Mouse (Mus musculus) splenic B cell, adult 2 months (primary cell): ENCODE results near the gene Tns3.

Source experiments
- DNase-seq: peaks from one replicate; pipeline ENCODE4 v3.0.0-alpha.2; 2011; ENCODE audit warnings: low read depth, low spot score
- H3K27me3 ChIP-seq: 2 replicates; pipeline ENCODE4 v1.6.1; 2012; ENCODE audit warnings: mild to moderate bottlenecking, low read length, moderate library complexity, mixed read lengths; ENCODE audit not compliant: control insufficient read depth, poor library complexity, insufficient read depth, severe bottlenecking
- H3K36me3 ChIP-seq: 2 replicates; pipeline ENCODE4 v1.6.1; 2012; ENCODE audit warnings: mild to moderate bottlenecking, low read length, moderate library complexity, mixed read lengths; ENCODE audit not compliant: control insufficient read depth, poor library complexity, insufficient read depth, severe bottlenecking

Tns3 gene

GRCm38 (mm10) chr11:8593172-8593571 is 71.2 kb downstream of the Tns3 start:
- no peaks in the 10 kb centered on the region for H3K27me3 ChIP-seq
- DNase-seq: no peak
- no peaks in the 10 kb centered on the region for H3K36me3 ChIP-seq

- no peak for DNase-seq
- Histone ChIP-seq H3K27me3 (no peaks in the 10 kb centered on the region), H3K36me3 (no peaks in the 10 kb centered on the region)
Observed at GRCm38 (mm10) chr11:8591271-8591670, 73.1 kb downstream of the Tns3 start.

GRCm38 (mm10) chr11:8589226-8589905 is 75.0 kb downstream of the Tns3 start:
- H3K27me3 ChIP-seq: no peaks in the 10 kb centered on the region
- H3K36me3 ChIP-seq: no peaks in the 10 kb centered on the region
- DNase-seq: peak; percentile 74

DNA sequence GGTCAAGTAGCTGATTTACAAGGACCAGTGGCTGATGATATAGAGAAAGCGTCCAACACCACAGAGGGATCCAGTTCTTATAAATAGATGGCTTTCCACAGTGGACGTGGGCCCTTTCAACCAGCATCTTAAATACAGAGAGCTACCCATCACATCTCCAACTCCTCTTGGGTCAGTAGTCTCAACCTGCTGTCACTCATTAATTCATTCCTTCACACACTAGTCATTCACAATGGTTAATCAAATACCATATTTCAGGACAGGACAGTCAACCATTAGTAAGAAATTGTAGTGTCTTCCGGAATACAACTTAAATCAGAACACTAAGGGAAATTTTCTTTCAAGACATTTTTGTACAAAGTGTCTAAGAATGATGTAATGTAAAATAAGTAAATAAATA is 76.4 kb downstream of the Tns3 start:
- no peak for DNase-seq
- no peaks in the 10 kb centered on the region for H3K36me3 ChIP-seq
- H3K27me3 ChIP-seq: no peaks in the 10 kb centered on the region

DNA sequence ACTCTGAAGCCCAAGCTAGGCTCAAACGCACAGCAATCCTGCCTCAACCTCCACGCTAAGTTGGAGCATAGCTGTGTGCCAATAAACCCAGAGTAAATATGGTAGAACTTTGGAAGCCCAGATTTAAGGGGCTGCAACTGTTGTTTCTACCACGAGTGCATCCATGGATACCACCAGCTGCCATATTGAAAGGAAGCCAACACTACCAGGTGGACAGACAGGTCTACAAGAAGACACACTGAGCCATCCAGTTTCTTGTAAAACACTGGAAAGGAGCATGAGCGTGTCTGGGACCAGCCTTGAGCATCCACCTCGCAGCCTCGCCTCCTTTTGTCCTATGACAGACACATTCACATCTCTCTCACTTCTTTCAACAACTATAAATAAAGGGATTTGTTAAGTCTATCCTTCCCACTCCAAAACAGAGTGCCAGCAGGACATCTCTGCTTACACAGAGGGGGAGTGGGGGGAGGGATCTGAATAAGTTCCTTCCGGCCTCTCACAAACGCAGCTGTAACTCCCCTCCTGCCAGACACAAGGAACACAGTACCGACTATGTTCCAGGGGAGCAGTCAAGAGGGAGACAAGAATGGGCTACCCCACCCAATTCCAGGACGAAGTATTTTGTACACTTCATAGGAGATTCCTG is 77.2 kb downstream of the Tns3 start:
- H3K36me3 ChIP-seq: no peaks in the 10 kb centered on the region
- DNase-seq: no peak
- H3K27me3 ChIP-seq: no peaks in the 10 kb centered on the region

- Histone ChIP-seq H3K27me3 (no peaks in the 10 kb centered on the region), H3K36me3 (no peaks in the 10 kb centered on the region)
- no peak for DNase-seq
Observed at GRCm38 (mm10) chr11:8586374-8586773, 78.0 kb downstream of the Tns3 start.

DNA sequence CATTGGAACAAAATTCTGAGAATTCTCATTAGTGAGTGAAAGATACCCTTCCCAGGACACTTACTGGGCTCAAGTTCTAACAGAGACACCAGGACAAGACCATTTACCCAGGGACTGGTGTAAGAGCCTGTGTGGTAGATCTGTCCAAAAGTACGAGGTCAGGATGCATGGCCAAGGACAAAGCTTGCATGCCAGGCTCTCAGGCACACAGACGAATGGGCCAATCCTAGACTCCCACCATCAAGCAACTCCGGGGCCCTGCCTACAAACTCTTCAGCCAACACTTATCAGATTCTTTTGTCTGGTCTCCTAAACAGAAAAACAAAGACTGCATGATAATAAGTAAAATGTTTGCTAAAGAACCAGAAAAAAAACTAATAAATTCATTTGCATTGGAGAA is 78.6 kb downstream of the Tns3 start:
- Histone ChIP-seq H3K36me3 (no peaks in the 10 kb centered on the region), H3K27me3 (no peaks in the 10 kb centered on the region)
- DNase-seq: no peak

DNA sequence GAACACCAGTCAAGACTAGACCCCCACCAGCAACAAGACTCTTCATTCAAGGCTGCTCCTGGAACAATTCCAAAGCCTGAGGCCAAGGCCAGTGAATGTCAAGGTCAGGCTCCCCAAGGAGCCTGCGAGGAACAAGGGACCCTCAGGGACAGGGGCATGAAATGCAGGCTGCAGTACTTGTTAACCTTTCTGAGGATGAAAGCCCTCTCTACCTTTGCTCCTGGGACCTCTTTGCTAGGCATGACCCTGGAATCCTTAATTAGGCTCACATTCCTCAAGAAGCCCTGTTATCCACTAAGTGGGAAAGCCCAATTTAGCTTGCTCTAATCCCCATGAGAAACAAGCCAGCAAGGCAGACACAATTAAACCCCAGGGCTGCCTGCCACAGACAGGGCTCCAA is 79.4 kb downstream of the Tns3 start:
- no peak for DNase-seq
- no peaks in the 10 kb centered on the region for H3K36me3 ChIP-seq
- no peaks in the 10 kb centered on the region for H3K27me3 ChIP-seq

GRCm38 (mm10) chr11:8584307-8584706 is 80.0 kb downstream of the Tns3 start:
- Histone ChIP-seq H3K36me3 (no peaks in the 10 kb centered on the region), H3K27me3 (no peaks in the 10 kb centered on the region)
- no peak for DNase-seq

DNA sequence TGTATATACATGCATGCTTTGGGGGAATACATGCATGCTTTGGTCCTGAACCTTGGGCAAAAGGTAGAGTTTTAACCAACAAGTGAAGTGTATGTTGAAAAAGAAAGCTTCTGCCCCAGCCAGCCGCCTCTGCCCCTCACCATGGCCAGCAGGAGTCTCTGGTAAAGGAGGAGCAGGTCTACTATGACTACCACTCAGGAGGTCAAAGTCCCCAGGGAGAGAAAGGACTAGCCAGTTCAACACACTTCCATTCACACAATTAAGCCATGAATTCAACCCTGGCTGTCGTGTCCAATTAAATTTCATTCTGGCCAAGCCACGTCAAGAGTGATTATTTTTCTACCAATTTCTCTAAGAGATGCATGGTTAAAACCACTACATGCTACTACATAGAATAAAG is 81.2 kb downstream of the Tns3 start:
- H3K27me3 ChIP-seq: no peaks in the 10 kb centered on the region
- DNase-seq: no peak

DNA sequence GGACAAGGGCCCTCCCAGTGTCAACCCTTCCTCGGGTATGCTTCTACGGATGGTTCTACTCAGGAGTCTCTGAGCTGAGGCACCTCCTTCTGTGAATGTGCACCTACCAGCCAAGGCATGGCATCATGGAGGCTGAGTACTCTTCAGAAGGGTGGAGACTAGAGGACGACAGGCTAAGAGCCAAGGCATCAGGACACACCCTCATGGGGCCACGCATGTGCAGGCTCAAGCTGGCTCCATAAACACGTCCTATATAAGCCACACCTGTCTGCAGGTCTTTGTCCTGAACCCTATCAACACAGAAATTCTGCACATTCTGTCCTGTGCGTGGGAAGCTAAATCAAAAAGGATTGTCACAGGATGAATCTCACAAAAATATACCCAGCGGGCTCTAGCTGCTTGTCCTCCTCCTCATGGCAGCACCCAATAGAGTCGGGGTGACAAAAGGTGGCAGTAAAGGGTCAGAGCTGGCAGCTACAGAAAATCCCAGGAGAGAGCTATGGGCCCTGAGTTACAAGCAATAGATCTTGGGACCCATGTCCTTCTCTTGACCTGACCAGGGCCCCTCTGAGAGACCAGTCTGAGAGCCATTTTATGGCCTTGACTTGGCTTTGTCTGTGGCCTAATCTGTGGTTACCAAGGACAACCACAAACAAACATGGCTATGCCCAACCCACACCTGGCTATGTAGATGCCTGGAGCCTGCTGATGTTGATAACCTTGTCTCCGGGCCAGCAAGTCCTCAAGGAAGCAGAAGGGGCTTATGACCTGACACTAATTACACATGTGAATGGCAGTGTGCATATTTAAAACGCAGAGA is 82.0 kb downstream of the Tns3 start:
- no peak for DNase-seq
- no peaks in the 10 kb centered on the region for H3K27me3 ChIP-seq
- H3K36me3 ChIP-seq: no peaks in the 10 kb centered on the region

More for the DNA sequence above, 81.2 kb downstream of the Tns3 start:
- no peaks in the 10 kb centered on the region for H3K36me3 ChIP-seq

GRCm38 (mm10) chr11:8579789-8580188 is 84.5 kb downstream of the Tns3 start:
- DNase-seq: no peak
- Histone ChIP-seq H3K27me3 (no peaks in the 10 kb centered on the region), H3K36me3 (no peaks in the 10 kb centered on the region)

GRCm38 (mm10) chr11:8575217-8576180 is 88.8 kb downstream of the Tns3 start:
- Histone ChIP-seq H3K27me3 (no peaks in the 10 kb centered on the region), H3K36me3 (no peaks in the 10 kb centered on the region)
- DNase-seq: no peak

DNA sequence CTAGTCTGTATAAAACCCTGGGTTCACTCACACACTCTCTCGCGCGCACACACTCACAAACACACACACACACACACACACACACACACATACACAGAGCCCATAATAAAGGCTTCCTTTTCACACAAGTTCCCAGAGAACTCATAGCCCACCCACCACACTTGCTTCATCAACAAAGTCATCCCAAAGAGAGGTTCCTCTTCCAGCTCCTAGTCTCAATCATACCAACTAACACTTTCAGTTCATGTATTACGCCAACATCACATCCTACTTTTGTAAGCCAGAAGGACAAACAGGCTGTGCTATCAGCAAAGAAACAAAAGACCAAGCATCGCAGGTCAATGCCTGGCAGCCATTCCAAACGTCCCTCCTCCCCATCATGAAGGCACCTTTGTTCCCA is 89.8 kb downstream of the Tns3 start:
- no peak for DNase-seq
- Histone ChIP-seq H3K36me3 (no peaks in the 10 kb centered on the region), H3K27me3 (no peaks in the 10 kb centered on the region)
